Mouse (Mus musculus): ENCODE measurements around the gene Ctsh.

The Ctsh gene

DNA sequence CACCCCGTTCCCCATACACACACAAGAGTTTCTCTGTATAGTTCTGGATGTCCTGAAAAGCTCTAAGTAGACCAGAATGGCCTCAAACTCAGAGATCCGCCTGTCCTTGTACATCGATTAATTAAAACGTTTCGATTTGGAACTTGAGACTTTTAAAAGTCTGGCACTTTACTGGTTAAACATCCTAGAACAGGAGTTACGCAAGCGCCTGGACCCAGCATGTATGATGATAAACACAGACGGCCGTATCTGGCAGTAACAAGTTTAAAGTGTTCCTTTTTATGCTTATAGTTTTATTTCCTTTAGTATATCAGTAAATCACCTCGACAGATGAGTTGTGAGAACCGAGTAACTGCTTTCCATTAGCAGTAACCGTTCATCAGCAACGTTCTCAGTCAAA, 59.2 kb downstream of the Ctsh start:
- DNase-seq (ENCODE audit: low spot score) = no peak

DNA sequence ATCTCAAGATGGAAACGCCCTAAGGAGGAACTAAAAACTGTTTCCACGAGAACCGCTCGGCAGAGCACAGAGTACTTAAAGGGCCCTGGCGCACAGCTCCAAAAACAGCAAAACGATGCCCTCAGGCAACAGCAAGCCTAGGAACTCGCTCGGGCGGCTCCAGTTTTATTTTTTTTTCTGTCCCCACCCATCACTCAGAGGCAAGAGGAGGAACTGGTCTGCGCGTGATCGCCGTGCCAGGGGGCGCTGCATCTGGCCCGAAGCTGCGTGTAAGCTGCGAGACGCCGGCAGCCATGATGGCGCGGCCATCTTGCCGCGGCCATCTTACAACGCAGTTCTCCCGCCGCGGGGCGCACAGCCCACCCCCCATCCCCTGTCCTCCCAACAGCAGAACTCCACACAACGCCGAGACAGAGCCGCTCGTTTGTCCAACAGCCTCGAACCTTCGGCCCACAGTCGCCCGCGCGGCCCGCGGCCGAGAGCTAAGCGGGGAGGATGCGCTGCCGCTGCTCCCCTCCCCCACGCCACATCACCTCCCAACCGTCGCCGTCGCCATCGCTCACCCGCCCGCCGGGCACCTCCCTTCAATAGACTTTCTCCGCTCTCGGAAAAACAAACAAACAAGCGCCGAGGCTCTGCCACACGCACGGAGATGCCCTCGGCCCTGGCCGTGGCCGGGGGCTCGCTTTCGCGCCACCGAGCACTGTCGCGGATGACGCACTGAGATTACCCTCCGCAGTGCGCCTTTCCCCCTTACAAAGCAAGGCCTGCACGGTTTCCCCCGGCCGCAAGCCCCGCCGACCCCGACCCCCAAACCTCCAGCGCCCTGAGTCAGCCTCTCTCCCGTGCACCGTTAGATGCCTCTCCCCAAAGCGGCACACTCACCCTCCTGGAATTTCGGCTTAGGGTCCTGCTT, 60.0 kb downstream of the Ctsh start:
- DNase-seq (ENCODE audit: low spot score) = peak; percentile 94

DNA sequence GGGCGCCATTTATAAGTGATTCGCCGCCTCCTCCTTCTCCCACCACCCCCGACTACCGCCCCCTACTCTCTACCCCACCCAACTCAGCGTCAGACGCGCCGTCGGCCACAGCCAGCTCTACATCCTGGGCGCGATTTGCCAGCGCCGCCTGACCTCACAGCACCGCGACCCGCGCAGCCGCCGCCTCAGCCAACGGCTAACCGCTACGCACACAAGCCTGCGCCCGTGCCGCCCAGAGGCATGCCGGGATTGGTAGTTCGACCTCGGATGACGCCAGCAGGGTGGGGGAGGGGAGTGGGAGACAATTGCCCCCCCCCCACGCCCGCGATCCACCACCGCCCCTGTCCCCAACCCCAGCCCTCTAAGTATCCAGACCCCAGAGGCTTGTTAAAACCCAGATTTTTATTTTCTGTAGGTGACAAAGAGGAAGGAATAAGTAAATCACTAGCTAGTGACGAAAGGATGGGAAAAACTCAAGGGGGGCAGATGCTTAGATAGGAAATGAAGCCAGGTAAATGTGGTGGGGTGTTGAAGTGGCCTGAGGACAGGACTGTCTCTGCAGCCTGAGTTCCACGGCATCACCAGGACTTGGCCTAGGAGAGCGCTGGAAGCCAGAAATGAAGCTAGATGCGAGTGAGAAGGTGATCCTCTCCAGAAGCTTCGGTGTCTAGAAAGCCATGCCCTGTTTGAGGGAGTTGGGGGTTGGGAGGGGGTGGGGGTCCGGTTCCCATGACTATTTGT, 60.8 kb downstream of the Ctsh start, which contains the start of gene Morf4l1:
Morf4l1 (minus strand) TSS at position 208 of the 741 bp plus-strand sequence.
- peak; percentile 98 for DNase-seq (ENCODE audit: low spot score)

DNA sequence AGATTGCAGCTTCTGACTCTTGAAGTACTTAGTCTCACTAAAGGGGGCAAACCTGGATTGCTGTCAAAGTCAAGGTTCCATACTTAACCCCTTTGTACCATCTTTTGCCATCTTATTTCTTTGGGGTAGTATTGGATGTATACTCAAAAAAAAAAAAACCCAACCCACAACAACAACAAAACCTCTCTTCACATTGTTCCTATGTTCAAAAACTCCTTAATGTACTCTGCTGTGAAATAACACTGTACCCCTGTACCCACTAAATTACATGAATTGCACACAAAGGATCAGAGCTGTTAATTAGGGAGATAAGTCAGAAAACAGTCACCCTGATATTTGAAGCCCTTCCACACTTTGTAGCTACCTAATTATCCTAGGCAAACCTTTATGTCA, 61.4 kb downstream of the Ctsh start:
- no peak for DNase-seq (ENCODE audit: low spot score)

DNA sequence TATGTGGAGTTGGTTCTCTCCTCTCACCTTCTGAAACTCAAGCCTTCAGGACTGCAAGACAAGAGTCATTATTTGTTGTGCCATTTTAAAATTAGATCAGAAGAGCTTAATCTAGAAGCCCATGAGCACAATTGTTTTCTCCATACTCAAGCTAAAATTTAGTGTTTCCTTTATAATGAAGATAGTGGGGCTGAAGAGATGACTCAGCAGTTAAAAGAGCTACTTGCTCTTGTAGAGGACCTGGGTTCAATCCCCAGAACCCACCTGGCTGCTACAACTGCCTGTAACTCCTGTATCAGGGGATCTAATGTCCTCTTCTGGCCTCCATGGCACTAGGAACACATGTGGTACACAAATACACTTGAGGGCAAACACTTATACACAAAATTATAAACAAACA, 63.3 kb downstream of the Ctsh start:
- DNase-seq (ENCODE audit: low spot score) = no peak

DNA sequence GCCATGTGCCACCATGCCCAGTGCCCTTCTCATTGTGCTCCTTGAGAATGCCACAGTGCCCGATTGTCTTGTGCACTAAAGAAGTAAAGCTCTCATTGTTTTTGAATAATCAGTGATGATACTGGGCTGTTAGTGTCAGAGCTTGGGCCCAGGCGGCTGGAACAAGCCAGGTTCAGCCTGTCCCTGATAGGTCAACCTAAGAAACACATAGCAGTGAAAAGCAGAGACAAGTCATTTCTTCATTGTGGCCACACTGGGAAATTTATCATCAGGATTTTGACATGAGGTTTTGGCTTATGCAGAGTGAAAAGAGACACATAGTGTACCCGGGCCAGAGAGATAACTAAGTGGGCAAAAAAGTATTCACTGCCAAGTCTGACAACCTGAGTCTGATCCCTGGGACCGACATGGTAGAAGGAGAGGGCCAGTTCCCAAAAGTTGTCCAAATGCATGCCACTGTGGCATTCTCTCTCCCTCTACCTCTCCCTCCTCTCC, 68.3 kb downstream of the Ctsh start:
- no peak for DNase-seq (ENCODE audit: low spot score)

DNA sequence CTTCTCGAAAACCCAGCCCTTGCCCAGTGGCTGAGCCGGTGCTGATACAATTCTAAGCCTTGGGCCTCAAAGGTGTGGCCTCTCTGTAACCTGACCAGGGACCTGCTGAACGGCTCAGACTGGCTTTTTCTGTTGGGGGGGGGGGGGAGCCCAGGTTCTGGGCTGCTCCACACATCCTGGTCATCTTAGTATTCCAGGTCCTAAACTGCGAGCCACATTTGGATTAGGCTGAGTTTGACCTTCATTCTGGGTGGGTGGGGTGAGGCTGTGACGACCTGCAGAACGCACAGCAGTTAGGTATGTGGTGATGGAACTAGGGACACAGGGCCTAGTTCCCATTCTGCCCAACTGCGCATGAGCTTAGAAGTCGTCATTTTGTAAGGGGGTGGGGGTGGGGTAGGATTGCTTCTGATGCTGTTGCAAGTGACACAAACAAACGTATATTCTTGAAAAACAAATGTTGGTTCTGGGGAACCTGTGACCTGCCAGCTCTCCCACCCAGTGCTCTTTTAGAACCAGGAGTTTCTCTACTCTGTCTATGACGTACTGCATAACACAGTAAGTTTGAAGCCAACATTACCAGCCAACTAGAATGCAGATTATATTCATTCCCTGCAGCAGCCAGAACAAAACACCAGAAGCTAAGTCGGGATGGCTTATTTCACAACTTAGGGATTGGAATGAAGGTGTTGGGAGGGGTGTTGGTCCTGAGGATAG, 70.4 kb downstream of the Ctsh start:
- no peak for DNase-seq (ENCODE audit: low spot score)

DNA sequence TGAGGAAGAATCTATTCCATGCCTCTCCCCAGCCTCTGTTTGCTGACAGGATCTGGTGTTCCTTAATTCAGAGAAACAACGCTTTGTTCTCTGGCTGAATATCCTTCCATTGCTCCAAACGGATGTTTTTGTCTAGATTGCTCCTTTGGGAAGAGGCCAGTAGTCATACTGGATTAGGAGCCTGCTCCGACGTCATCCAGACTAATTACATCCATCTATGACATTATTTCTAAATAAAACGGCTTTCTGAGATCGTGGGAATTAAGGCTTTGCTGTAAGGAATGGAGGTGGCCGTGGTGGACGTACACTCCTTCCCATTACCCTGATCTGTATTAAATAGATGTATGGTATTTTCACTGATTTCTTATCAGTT, 70.9 kb downstream of the Ctsh start:
- DNase-seq (ENCODE audit: low spot score) = no peak
